Mouse (Mus musculus): Measurements from ENCODE around the gene Tpx2.

GRCm38 (mm10) chr2:152911031-152911430, 63.3 kb downstream of the Tpx2 start, which contains the start of gene Mylk2:
- no peak for TF ChIP-seq GATA1 (IDR thresholded peaks at IDR 0.05; ENCODE audit: borderline replicate concordance, low read length)
- no peak for TF ChIP-seq FLI1 (IDR thresholded peaks at IDR 0.05; ENCODE audit: low read length)

All from megakaryocyte, embryonic 14.5 days (primary cell).